Mouse (Mus musculus): Measurements from ENCODE around the gene Ralgps1.

DNA sequence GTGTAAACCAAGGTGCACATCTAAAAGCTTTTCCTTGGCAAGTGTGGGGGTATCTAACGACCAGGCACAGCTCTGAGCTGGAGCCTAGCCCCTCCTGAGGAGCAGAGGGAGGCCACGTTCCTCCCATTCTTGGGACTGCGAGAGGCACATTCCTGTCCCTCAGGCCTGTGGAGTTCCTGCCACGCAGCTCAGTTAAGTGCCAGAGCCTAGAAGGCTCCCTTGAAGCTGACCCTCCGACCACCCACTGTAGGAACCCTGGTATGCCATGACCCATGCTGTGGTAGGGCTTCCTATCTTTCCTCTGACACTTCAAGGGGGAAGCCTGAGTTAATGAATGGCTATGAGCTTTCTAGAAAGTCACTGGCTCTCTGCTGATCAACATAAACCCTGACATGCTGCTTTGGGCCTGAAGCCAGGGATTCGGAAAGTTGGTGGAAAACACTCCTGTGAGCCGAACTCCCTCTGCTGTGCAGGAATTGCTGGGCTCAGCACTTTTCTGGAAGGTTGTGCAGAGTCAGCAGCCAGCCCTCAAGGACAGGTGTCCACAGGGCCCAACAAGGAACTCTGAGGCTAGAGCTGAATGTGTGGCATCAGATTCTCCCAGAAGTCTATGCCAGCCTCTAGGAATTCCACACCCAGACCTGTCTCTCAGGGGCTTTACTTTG, 205.4 kb downstream of the Ralgps1 start:
- TF ChIP-seq CTCF (IDR thresholded peaks at IDR 0.05; ENCODE audit: borderline replicate concordance, insufficient read depth, low read depth, low read length) (no peak), POLR2A (IDR thresholded peaks at IDR 0.05; ENCODE audit: borderline replicate concordance, insufficient read depth, low read length) (no peak)

Data from cerebellum, adult 2 months (tissue).